Mouse (Mus musculus): Measurements from ENCODE around the gene Tspan1.

- TF ChIP-seq CTCF (IDR thresholded peaks at IDR 0.05; ENCODE audit: low read depth, low read length) (no peak), POLR2A (IDR thresholded peaks at IDR 0.05; ENCODE audit: extremely low read depth, insufficient read depth, low read length) (no peak)
These were observed 39.4 kb downstream of the Tspan1 start for GRCm38 (mm10) chr4:116127956-116128355.
